Mouse (Mus musculus): Measurements from ENCODE around the gene Ctu1. TPM values are rescaled to one million over a fixed set of nuclear protein-coding genes. Genes with fewer than 3 reads are reported as not detected.

Ctu1 gene
- total and polyA plus RNA-seq, 2 experiments from 2014 or later: 22.9 to 40.3 TPM

- no peak for TF ChIP-seq CTCF (IDR thresholded peaks at IDR 0.05; ENCODE audit: low read depth)
- no peaks in the 10 kb centered on the region for H3K9me3 ChIP-seq (ENCODE audit: low read length)
- H3K4me1 ChIP-seq (ENCODE audit: insufficient read depth): no peaks in the 10 kb centered on the region
- no peaks in the 10 kb centered on the region for H3K27me3 ChIP-seq (ENCODE audit: insufficient read depth, low read length)
- WGBS: 7% methylated on average over 9 of the region's 9 CpGs
- H3K36me3 ChIP-seq (ENCODE audit: insufficient read depth): no peaks in the 10 kb centered on the region
- ATAC-seq: no peak
- no peak for DNase-seq
- H3K27ac ChIP-seq (ENCODE audit: low read depth, low read length): no peak overlapping the region
- no peak overlapping the region for H3K4me3 ChIP-seq (ENCODE audit: low read depth, low read length)
- no peak overlapping the region for H3K4me2 ChIP-seq (ENCODE audit: low read depth)
- H3K9ac ChIP-seq: no peak overlapping the region
Observed at GRCm38 (mm10) chr7:43712917-43713316, 41.1 kb downstream of the Ctu1 start.

- Histone ChIP-seq H3K4me2 (ENCODE audit: low read depth) (no peak overlapping the region), H3K4me1 (ENCODE audit: insufficient read depth) (no peaks in the 10 kb centered on the region), H3K27me3 (ENCODE audit: insufficient read depth, low read length) (no peaks in the 10 kb centered on the region), H3K9me3 (ENCODE audit: low read length) (no peaks in the 10 kb centered on the region), H3K36me3 (ENCODE audit: insufficient read depth) (no peaks in the 10 kb centered on the region), H3K9ac (no peak overlapping the region), H3K27ac (ENCODE audit: low read depth, low read length) (no peak overlapping the region), H3K4me3 (ENCODE audit: low read depth, low read length) (no peak overlapping the region)
- no peak for ATAC-seq
- TF ChIP-seq CTCF (IDR thresholded peaks at IDR 0.05; ENCODE audit: low read depth): no peak
- 10% methylated on average over 19 of the region's 19 CpGs for WGBS
- no peak for DNase-seq
Observed at GRCm38 (mm10) chr7:43713741-43714351, 42.0 kb downstream of the Ctu1 start.

Other genes with a start within 250 kb of the Ctu1 start
- gene Lim2, start 244.3 kb upstream of the Ctu1 start, total RNA-seq (2014; rRNA removed): not detected in 2 replicates
- not detected in 2 replicates for gene Lim2, start 244.3 kb upstream of the Ctu1 start, polyA plus RNA-seq (2015; fragmentation: Nextera tagmentation; extraction: Ambion mirVana)
- not detected in 2 replicates for gene Nkg7, start 234.9 kb upstream of the Ctu1 start, total RNA-seq (2014; rRNA removed)
- gene Nkg7, start 234.9 kb upstream of the Ctu1 start, polyA plus RNA-seq (2015; fragmentation: Nextera tagmentation; extraction: Ambion mirVana): not detected in 2 replicates
- gene Cldnd2, start 231.2 kb upstream of the Ctu1 start, total RNA-seq (2014; rRNA removed): not detected in 2 replicates
- gene Cldnd2, start 231.2 kb upstream of the Ctu1 start, polyA plus RNA-seq (2015; fragmentation: Nextera tagmentation; extraction: Ambion mirVana): not detected in 2 replicates
- 38.2 and 46.1 TPM in 2 replicates for gene Etfb, start 227.9 kb upstream of the Ctu1 start, total RNA-seq (2014; rRNA removed)
- gene Etfb, start 227.9 kb upstream of the Ctu1 start, polyA plus RNA-seq (2015; fragmentation: Nextera tagmentation; extraction: Ambion mirVana): 101 and 117 TPM in 2 replicates
- gene Gm45233, start 227.9 kb upstream of the Ctu1 start, total RNA-seq (2014; rRNA removed): 0.31 and 3.7 TPM in 2 replicates
- 0.30 TPM in 1 of 2 replicates, not detected in the other for gene Gm45233, start 227.9 kb upstream of the Ctu1 start, polyA plus RNA-seq (2015; fragmentation: Nextera tagmentation; extraction: Ambion mirVana)
- 4.2 and 16.9 TPM in 2 replicates for gene Vsig10l, start 208.9 kb upstream of the Ctu1 start, total RNA-seq (2014; rRNA removed)
- gene Vsig10l, start 208.9 kb upstream of the Ctu1 start, polyA plus RNA-seq (2015; fragmentation: Nextera tagmentation; extraction: Ambion mirVana): 8.1 and 13.8 TPM in 2 replicates
- 24.9 and 26.1 TPM in 2 replicates for gene Iglon5, start 181.9 kb upstream of the Ctu1 start, total RNA-seq (2014; rRNA removed)
- 3.0 and 4.4 TPM in 2 replicates for gene Iglon5, start 181.9 kb upstream of the Ctu1 start, polyA plus RNA-seq (2015; fragmentation: Nextera tagmentation; extraction: Ambion mirVana)
- gene 4931406B18Rik, start 166.1 kb upstream of the Ctu1 start, total RNA-seq (2014; rRNA removed): not detected in 2 replicates
- gene 4931406B18Rik, start 166.1 kb upstream of the Ctu1 start, polyA plus RNA-seq (2015; fragmentation: Nextera tagmentation; extraction: Ambion mirVana): not detected in 2 replicates
- 0.77 and 1.0 TPM in 2 replicates for gene Cd33, start 127.6 kb upstream of the Ctu1 start, total RNA-seq (2014; rRNA removed)
- gene Cd33, start 127.6 kb upstream of the Ctu1 start, polyA plus RNA-seq (2015; fragmentation: Nextera tagmentation; extraction: Ambion mirVana): 1.2 and 1.7 TPM in 2 replicates
- gene Zfp658, start 109.8 kb upstream of the Ctu1 start, total RNA-seq (2014; rRNA removed): 12.4 and 12.6 TPM in 2 replicates
- gene Zfp658, start 109.8 kb upstream of the Ctu1 start, polyA plus RNA-seq (2015; fragmentation: Nextera tagmentation; extraction: Ambion mirVana): 1.6 and 3.1 TPM in 2 replicates
- 20.2 and 22.5 TPM in 2 replicates for gene Zfp719, start 92.4 kb upstream of the Ctu1 start, total RNA-seq (2014; rRNA removed)
- 3.2 and 5.8 TPM in 2 replicates for gene Zfp719, start 92.4 kb upstream of the Ctu1 start, polyA plus RNA-seq (2015; fragmentation: Nextera tagmentation; extraction: Ambion mirVana)
- gene Zfp819, start 64.8 kb upstream of the Ctu1 start, total RNA-seq (2014; rRNA removed): 0.33 and 0.85 TPM in 2 replicates
- gene Zfp819, start 64.8 kb upstream of the Ctu1 start, polyA plus RNA-seq (2015; fragmentation: Nextera tagmentation; extraction: Ambion mirVana): 0.23 TPM in 2 replicates
- 0.15 TPM in 1 of 2 replicates, not detected in the other for gene Ceacam18, start 37.3 kb upstream of the Ctu1 start, total RNA-seq (2014; rRNA removed)
- not detected in 2 replicates for gene Ceacam18, start 37.3 kb upstream of the Ctu1 start, polyA plus RNA-seq (2015; fragmentation: Nextera tagmentation; extraction: Ambion mirVana)
- 1.2 TPM in 1 of 2 replicates, not detected in the other for gene Siglece, start 11.9 kb upstream of the Ctu1 start, total RNA-seq (2014; rRNA removed)
- 0.31 and 0.64 TPM in 2 replicates for gene Siglece, start 11.9 kb upstream of the Ctu1 start, polyA plus RNA-seq (2015; fragmentation: Nextera tagmentation; extraction: Ambion mirVana)
- not detected in 2 replicates for gene Klk14, start 18.4 kb downstream of the Ctu1 start, total RNA-seq (2014; rRNA removed)
- not detected in 2 replicates for gene Klk14, start 18.4 kb downstream of the Ctu1 start, polyA plus RNA-seq (2015; fragmentation: Nextera tagmentation; extraction: Ambion mirVana)
- gene Klk13, start 40.6 kb downstream of the Ctu1 start, total RNA-seq (2014; rRNA removed): not detected in 2 replicates
- 0.11 TPM in 1 of 2 replicates, not detected in the other for gene Klk13, start 40.6 kb downstream of the Ctu1 start, polyA plus RNA-seq (2015; fragmentation: Nextera tagmentation; extraction: Ambion mirVana)
- gene Klk12, start 96.9 kb downstream of the Ctu1 start, total RNA-seq (2014; rRNA removed): not detected in 2 replicates
- not detected in 2 replicates for gene Klk12, start 96.9 kb downstream of the Ctu1 start, polyA plus RNA-seq (2015; fragmentation: Nextera tagmentation; extraction: Ambion mirVana)
- gene Klk11, start 102.6 kb downstream of the Ctu1 start, total RNA-seq (2014; rRNA removed): not detected in 2 replicates
- gene Klk11, start 102.6 kb downstream of the Ctu1 start, polyA plus RNA-seq (2015; fragmentation: Nextera tagmentation; extraction: Ambion mirVana): 0.15 TPM in 1 of 2 replicates, not detected in the other
- 0.23 TPM in 1 of 2 replicates, not detected in the other for gene Klk10, start 109.0 kb downstream of the Ctu1 start, total RNA-seq (2014; rRNA removed)
- 0.18 and 0.30 TPM in 2 replicates for gene Klk10, start 109.0 kb downstream of the Ctu1 start, polyA plus RNA-seq (2015; fragmentation: Nextera tagmentation; extraction: Ambion mirVana)
- gene Klk9, start 119.9 kb downstream of the Ctu1 start, total RNA-seq (2014; rRNA removed): not detected in 2 replicates
- gene Klk9, start 119.9 kb downstream of the Ctu1 start, polyA plus RNA-seq (2015; fragmentation: Nextera tagmentation; extraction: Ambion mirVana): not detected in 2 replicates
- gene Klk8, start 125.6 kb downstream of the Ctu1 start, total RNA-seq (2014; rRNA removed): 8.4 and 13.4 TPM in 2 replicates
- gene Klk8, start 125.6 kb downstream of the Ctu1 start, polyA plus RNA-seq (2015; fragmentation: Nextera tagmentation; extraction: Ambion mirVana): 10.4 TPM in 2 replicates
- not detected in 2 replicates for gene Klk7, start 139.3 kb downstream of the Ctu1 start, total RNA-seq (2014; rRNA removed)
- gene Klk7, start 139.3 kb downstream of the Ctu1 start, polyA plus RNA-seq (2015; fragmentation: Nextera tagmentation; extraction: Ambion mirVana): 0.08 and 0.18 TPM in 2 replicates
- not detected in 2 replicates for gene Klk6, start 152.5 kb downstream of the Ctu1 start, total RNA-seq (2014; rRNA removed)
- gene Klk6, start 152.5 kb downstream of the Ctu1 start, polyA plus RNA-seq (2015; fragmentation: Nextera tagmentation; extraction: Ambion mirVana): not detected in 2 replicates
- not detected in 2 replicates for gene Klk5, start 170.0 kb downstream of the Ctu1 start, total RNA-seq (2014; rRNA removed)
- not detected in 2 replicates for gene Klk5, start 170.0 kb downstream of the Ctu1 start, polyA plus RNA-seq (2015; fragmentation: Nextera tagmentation; extraction: Ambion mirVana)
- gene Klk4, start 209.1 kb downstream of the Ctu1 start, total RNA-seq (2014; rRNA removed): 0.71 TPM in 1 of 2 replicates, not detected in the other
- gene Klk4, start 209.1 kb downstream of the Ctu1 start, polyA plus RNA-seq (2015; fragmentation: Nextera tagmentation; extraction: Ambion mirVana): 1.1 and 1.3 TPM in 2 replicates